Mouse (Mus musculus) megakaryocyte, embryonic 14.5 days (primary cell): ENCODE measurements around the gene Cilp2.

Experiments
- FLI1 ChIP-seq: IDR thresholded peaks from 2 replicates; pipeline ENCODE4 v1.6.1; 2012; ENCODE audit warnings: low read length, inconsistent platforms, mixed read lengths
- GATA1 ChIP-seq: IDR thresholded peaks from 3 replicates; pipeline ENCODE4 v1.6.1; 2012; ENCODE audit warnings: mixed read lengths, low read length, inconsistent platforms, borderline replicate concordance

GRCm38 (mm10) chr8:69890813-69891241 is 3.3 kb upstream of the Cilp2 start:
- TF ChIP-seq FLI1 (no peak), GATA1 (no peak)
